Mouse (Mus musculus): ENCODE measurements around the gene Lca5l.

The Lca5l gene

GRCm38 (mm10) chr16:96110655-96111345 is 81.3 kb downstream of the Lca5l start:
- DNase-seq, result no peak

- DNase-seq, result no peak
Measured at GRCm38 (mm10) chr16:96109673-96110072, 82.4 kb downstream of the Lca5l start.

Data from cerebellum, postnatal 10 days (tissue).